ENCODE assay signal across 31 mouse cellular contexts in genomic region chr6:72480422-72480702, GRCm38 (mm10). TPM values are rescaled to one million over a fixed set of nuclear protein-coding genes. Genes with fewer than 3 reads are reported as not detected.
A peak's percentile ranks its signal among the peaks of the same experiment; 100 is the strongest.
DNase-seq lines count a peak whose midpoint lies in the region; ATAC-seq and TF ChIP-seq lines count a peak whose summit lies in the region.
"Had no signal": no experiment of that assay in that cellular context is flagged by ENCODE, and none has a peak within 500 bp of the region (broad histone marks: within the 10 kb centered on the region; RNA-seq: fewer than 3 reads in every experiment).

No protein-coding gene starts in this region.

- peak overlapping the region; percentile 48 for H3K9ac ChIP-seq in MEL (ENCODE audit: control insufficient read depth, low read depth, low read length, poor library complexity, severe bottlenecking)
- no peak overlapping the region for H3K9ac ChIP-seq in intestine, embryonic 16.5 days (ENCODE audit: low read depth, low read length)
- H3K9ac ChIP-seq: embryonic facial prominence, embryonic 12.5 days; embryonic facial prominence, embryonic 15.5 days; forebrain, postnatal 0 days; hindbrain, embryonic 12.5 days; hindbrain, embryonic 15.5 days had no signal

- no peaks in the 10 kb centered on the region for H3K9me3 ChIP-seq in MEL (replicated peaks; ENCODE audit: insufficient read depth, low read length)
- no peaks in the 10 kb centered on the region for H3K9me3 ChIP-seq in intestine, embryonic 16.5 days (ENCODE audit: control insufficient read depth, low read length)
- H3K9me3 ChIP-seq: embryonic facial prominence, embryonic 12.5 days; embryonic facial prominence, embryonic 15.5 days; G1E; hindbrain, embryonic 12.5 days; hindbrain, embryonic 15.5 days had no signal

- no peak for TF ChIP-seq RAD21 in MEL (IDR thresholded peaks at IDR 0.05; ENCODE audit: low read depth, low read length)

- TF ChIP-seq CTCF in MEL (IDR thresholded peaks at IDR 0.05 in 2 of 3, conservative IDR thresholded peaks at IDR 0.05 in 1 of 3; ENCODE audit: control insufficient read depth in 1 of 3, insufficient read depth in 1 of 3, low read depth in 2 of 3, low read length in 3 of 3, poor library complexity in 1 of 3, severe bottlenecking in 1 of 3) = no peak

- peak overlapping the region; percentile 7 to 29 for H3K4me3 ChIP-seq in MEL (ENCODE audit: control insufficient read depth in 1 of 2, insufficient read depth in 1 of 2, low read depth in 2 of 2, low read length in 2 of 2)
- no peak overlapping the region for H3K4me3 ChIP-seq in intestine, embryonic 16.5 days (ENCODE audit: low read length)
- H3K4me3 ChIP-seq: embryonic facial prominence, embryonic 12.5 days; embryonic facial prominence, embryonic 15.5 days; gastrocnemius, adult 2 months; hindbrain, embryonic 12.5 days; hindbrain, embryonic 15.5 days had no signal

- H3K79me2 ChIP-seq in MEL (ENCODE audit: control insufficient read depth, insufficient read depth, low read length, poor library complexity) = no peaks in the 10 kb centered on the region

- H3K36me3 ChIP-seq in MEL (ENCODE audit: control insufficient read depth in 1 of 2, insufficient read depth in 2 of 2, low read length in 2 of 2) = peaks cover 0 to 39% of the 10 kb centered on the region in 2 experiments; a peak in 2 of 4 replicates
- no peaks in the 10 kb centered on the region for H3K36me3 ChIP-seq in intestine, embryonic 16.5 days (ENCODE audit: control insufficient read depth, insufficient read depth, low read length)
- H3K36me3 ChIP-seq: embryonic facial prominence, embryonic 12.5 days; embryonic facial prominence, embryonic 15.5 days; G1E; hindbrain, embryonic 12.5 days; hindbrain, embryonic 15.5 days had no signal

- WGBS in intestine, embryonic 16.5 days = 49% methylated on average over 2 of the region's 2 CpGs

- 0 out of 2 replicates have a peak, but pooled peaks have one; percentile 22 for ATAC-seq in intestine, embryonic 16.5 days
- peak; percentile 47 for ATAC-seq in megakaryocyte-erythroid progenitor cell, adult 5-6 weeks (replicated peaks; ENCODE audit: low FRiP score, low TSS enrichment, poor library complexity, severe bottlenecking)
- ATAC-seq: forebrain, embryonic 14.5 days; forebrain, postnatal 0 days had no signal

- no peak for TF ChIP-seq POLR2A in MEL (IDR thresholded peaks at IDR 0.05; ENCODE audit: control insufficient read depth in 1 of 2, insufficient read depth in 1 of 2, low read depth in 1 of 2, low read length in 2 of 2, poor library complexity in 1 of 2)

- peak; percentile 51 to 61 for DNase-seq in lung, adult 18-20 months
- no peak for DNase-seq in lung, postnatal 10 days
- DNase-seq in MEL (ENCODE audit: low read depth, low spot score) = no peak
- DNase-seq in layer of hippocampus, adult 8-10 months (ENCODE audit: low spot score in 2 of 2) = no peak
- DNase-seq in cerebellum, adult 9-10 months = no peak
- DNase-seq: adrenal gland, adult 2 months; adrenal gland, postnatal 14 days; B cell, adult 2 months; cerebellum, adult 18-20 months; cerebellum, adult 9-11 months; cerebellum, postnatal 25 days; forebrain, postnatal 0 days; gastrocnemius, adult 2 months; gastrocnemius, postnatal 14 days; heart, adult 11 months had no signal

- peak in 1 of 2 experiments; percentile 24; a peak in 2 of 4 replicates for TF ChIP-seq EP300 in MEL (IDR thresholded peaks at IDR 0.05; ENCODE audit: low read depth in 1 of 2, low read length in 2 of 2)

- H3K27me3 ChIP-seq in MEL (ENCODE audit: control insufficient read depth in 1 of 2, insufficient read depth in 2 of 2, low read length in 2 of 2) = no peaks in the 10 kb centered on the region
- H3K27me3 ChIP-seq in intestine, embryonic 16.5 days (replicated peaks; ENCODE audit: control insufficient read depth, insufficient read depth, low read length) = no peaks in the 10 kb centered on the region
- H3K27me3 ChIP-seq: CH12.LX; embryonic facial prominence, embryonic 12.5 days; embryonic facial prominence, embryonic 15.5 days; hindbrain, embryonic 12.5 days; hindbrain, embryonic 15.5 days had no signal

- peak overlapping the region; percentile 93 for H3K27ac ChIP-seq in MEL (ENCODE audit: control insufficient read depth, low read depth, low read length)
- no peak overlapping the region for H3K27ac ChIP-seq in intestine, embryonic 16.5 days (ENCODE audit: low read length)
- H3K27ac ChIP-seq: embryonic facial prominence, embryonic 12.5 days; embryonic facial prominence, embryonic 15.5 days; gastrocnemius, adult 2 months; hindbrain, embryonic 12.5 days; hindbrain, embryonic 15.5 days had no signal

- peaks cover 35 to 42% of the 10 kb centered on the region in 2 experiments for H3K4me1 ChIP-seq in MEL (ENCODE audit: control insufficient read depth in 1 of 2, insufficient read depth in 2 of 2, low read length in 2 of 2)
- H3K4me1 ChIP-seq in intestine, embryonic 16.5 days (ENCODE audit: control insufficient read depth, insufficient read depth, low read length) = no peaks in the 10 kb centered on the region; the same call in 1 of the 2 replicates
- H3K4me1 ChIP-seq: embryonic facial prominence, embryonic 12.5 days; embryonic facial prominence, embryonic 15.5 days; hindbrain, embryonic 12.5 days; hindbrain, embryonic 15.5 days had no signal

- no peak overlapping the region for H3K4me2 ChIP-seq in intestine, embryonic 16.5 days (ENCODE audit: low read depth, low read length)
- H3K4me2 ChIP-seq: embryonic facial prominence, embryonic 12.5 days; embryonic facial prominence, embryonic 15.5 days; heart, embryonic 11.5 days; hindbrain, embryonic 12.5 days; hindbrain, embryonic 15.5 days had no signal

TF ChIP-seq in MEL, 35 proteins besides CTCF, POLR2A, EP300 and RAD21:
- TF ChIP-seq ELF1 (IDR thresholded peaks at IDR 0.05; ENCODE audit: low read depth, low read length) = peak; percentile 68
- TF ChIP-seq SIN3A (IDR thresholded peaks at IDR 0.05; ENCODE audit: low read length) = peak; percentile 59; the same call in 1 of the 2 replicates
- no peak for TF ChIP-seq NELFE (IDR thresholded peaks at IDR 0.05; ENCODE audit: low read depth, low read length)
- TF ChIP-seq RCOR1 (IDR thresholded peaks at IDR 0.05; ENCODE audit: low read depth, low read length) = 0 out of 2 replicates have a peak, but pooled peaks have one; percentile 34
- no peak for TF ChIP-seq UBTF (IDR thresholded peaks at IDR 0.05; ENCODE audit: borderline replicate concordance, insufficient read depth, low read depth, low read length)
- 0 out of 2 replicates have a peak, but pooled peaks have one; percentile 21 for TF ChIP-seq MAFK (IDR thresholded peaks at IDR 0.05; ENCODE audit: borderline replicate concordance, low read depth, low read length)
- no peak for TF ChIP-seq NRF1 (IDR thresholded peaks at IDR 0.05; ENCODE audit: insufficient read depth, low read depth, low read length, poor library complexity, severe bottlenecking)
- TF ChIP-seq JUND (IDR thresholded peaks at IDR 0.05; ENCODE audit: low read depth, low read length) = no peak
- peak; percentile 75 for TF ChIP-seq ETS1 (IDR thresholded peaks at IDR 0.05; ENCODE audit: low read depth, low read length)
- no peak for TF ChIP-seq MAZ (IDR thresholded peaks at IDR 0.05; ENCODE audit: low read depth, low read length)
- TF ChIP-seq GATA1 (IDR thresholded peaks at IDR 0.05; ENCODE audit: low read depth, low read length) = peak; percentile 77
- TF ChIP-seq KAT2A (conservative IDR thresholded peaks at IDR 0.05; ENCODE audit: low read depth, low read length) = 0 out of 2 replicates have a peak, but pooled peaks have one; percentile 9
- 0 out of 2 replicates have a peak, but pooled peaks have one; percentile 35 for TF ChIP-seq E2F4 (IDR thresholded peaks at IDR 0.05; ENCODE audit: borderline replicate concordance, low read depth, low read length)
- no peak for TF ChIP-seq MEF2A (IDR thresholded peaks at IDR 0.05; ENCODE audit: extremely low read depth, insufficient replicate concordance, low read depth, low read length, poor library complexity, severe bottlenecking)
- peak; percentile 44 for TF ChIP-seq TCF12 (IDR thresholded peaks at IDR 0.05; ENCODE audit: low read depth, low read length)

RNA-seq across cellular contexts. Expression of gene Mat2a, which starts 41.0 kb away (rescaled TPM):
- 233 and 319 TPM in 2 replicates for total RNA-seq in MEL (2012; rRNA removed)
- 1,000 to 10,000 TPM in 1 of 2 experiments, 100 to 1,000 TPM in 1; 357 to 3,179 TPM for polyA plus RNA-seq in MEL (2012; ENCODE audit: insufficient read depth in 1 of 2, insufficient read length in 2 of 2, low read depth in 1 of 2, low replicate concordance in 2 of 2, missing spikeins in 1 of 2)
- 268 and 293 TPM in 2 replicates for polyA plus RNA-seq in intestine, embryonic 16.5 days (2015; fragmentation: Nextera tagmentation; extraction: Ambion mirVana)
- total RNA-seq in megakaryocyte-erythroid progenitor cell, adult 5-6 weeks (2014; fragmentation: Nextera tagmentation) = 555 and 732 TPM in 2 replicates
- total RNA-seq in megakaryocyte-erythroid progenitor cell, adult 5-6 weeks (2017) = 235 and 332 TPM in 2 replicates
- total RNA-seq in layer of hippocampus, adult 8-10 months (2022) = 100 to 1,000 TPM; 176 to 184 (median 179) TPM

RNA-seq across cellular contexts. Expression of gene Sh2d6, which starts 41.1 kb away (rescaled TPM):
- total RNA-seq in MEL (2012; rRNA removed) = not detected in 2 replicates
- under 1 TPM in 1 of 2 experiments, not detected in 1; 0.17 TPM for polyA plus RNA-seq in MEL (2012; ENCODE audit: insufficient read depth in 1 of 2, insufficient read length in 2 of 2, low read depth in 1 of 2, low replicate concordance in 2 of 2, missing spikeins in 1 of 2)
- polyA plus RNA-seq in intestine, embryonic 16.5 days (2015; fragmentation: Nextera tagmentation; extraction: Ambion mirVana) = 0.32 and 0.42 TPM in 2 replicates
- total RNA-seq in megakaryocyte-erythroid progenitor cell, adult 5-6 weeks (2014; fragmentation: Nextera tagmentation) = not detected in 2 replicates
- not detected in 2 replicates for total RNA-seq in megakaryocyte-erythroid progenitor cell, adult 5-6 weeks (2017)
- 1 to 10 TPM in 2 of 4 experiments, under 1 TPM in 2; 0.47 to 1.8 (median 1.3) TPM for total RNA-seq in layer of hippocampus, adult 8-10 months (2022)
- total RNA-seq: common myeloid progenitor, adult 5-6 weeks; heart, adult 8-10 months; heart, postnatal 25 days; hematopoietic stem cell, adult 5-6 weeks had no signal
- polyA plus RNA-seq: embryonic facial prominence, embryonic 12.5 days; G1E; heart, embryonic 11.5 days; heart, embryonic 14.5 days; heart, postnatal 0 days had no signal

Comparison
In these comparisons a context has a peak if more than half of its experiments do, and no peak if none do; other contexts are left out.
1. DNase-seq: peak in lung, adult 18-20 months (2 of 2); none in lung, postnatal 10 days (single experiment), MEL (single experiment), layer of hippocampus, adult 8-10 months (0 of 2) and cerebellum, adult 9-10 months (single experiment).